Mouse (Mus musculus) heart, adult 18-20 months (tissue): ENCODE measurements around the gene Srprb. TPM values are rescaled to one million over a fixed set of nuclear protein-coding genes. Genes with fewer than 3 reads are reported as not detected.

Experiments
- DNase-seq, 2 experiments: peaks; one replicate each; pipeline ENCODE4 v3.0.0; 2021 to 2022; ENCODE audit warnings: mixed read lengths in 1 of 2
- total RNA-seq, 2 experiments: library from RNA; stranded (reverse); gene quantifications; 2 replicates each; pipeline ENCODE4 v1.2.3; 2021

The Srprb gene
- total RNA-seq, 2 experiments from 2014 or later = 19.3 to 23.4 TPM

- DNase-seq = no peak
Measured at GRCm38 (mm10) chr9:103146703-103147102, 55.2 kb downstream of the Srprb start.

GRCm38 (mm10) chr9:103146257-103146656, 55.7 kb downstream of the Srprb start:
- no peak for DNase-seq

GRCm38 (mm10) chr9:103145351-103145750, 56.6 kb downstream of the Srprb start:
- no peak for DNase-seq

GRCm38 (mm10) chr9:103143881-103144280, 58.1 kb downstream of the Srprb start:
- no peak for DNase-seq

- no peak for DNase-seq
Measured at GRCm38 (mm10) chr9:103141266-103141665, 60.7 kb downstream of the Srprb start.

GRCm38 (mm10) chr9:103140384-103140783, 61.6 kb downstream of the Srprb start:
- DNase-seq = no peak

- DNase-seq = no peak
Measured at GRCm38 (mm10) chr9:103139481-103139880, 62.5 kb downstream of the Srprb start.

Other genes starting within 250 kb of the Srprb start
- gene Slco2a1, start 213.4 kb downstream of the Srprb start, total RNA-seq = 1 to 10 TPM; 1.8 to 3.8 TPM
- gene Rab6b, start 90.3 kb downstream of the Srprb start, total RNA-seq = 1 to 10 TPM; 1.2 to 1.8 TPM
- gene Gm20425, start 28.2 kb upstream of the Srprb start, total RNA-seq = 1 to 10 TPM; 5.5 to 6.7 TPM
- gene Trf, start 28.3 kb upstream of the Srprb start, total RNA-seq = 10 to 100 TPM; 44.2 to 67.1 TPM
- not detected for gene 1300017J02Rik, start 102.9 kb upstream of the Srprb start, total RNA-seq
- gene Topbp1, start 103.1 kb upstream of the Srprb start, total RNA-seq = 10 to 100 TPM in 1 of 2 experiments, 1 to 10 TPM in 1; 9.0 to 13.4 TPM
- 100 to 1,000 TPM; 136 to 151 TPM for gene Cdv3, start 163.7 kb upstream of the Srprb start, total RNA-seq